Mouse (Mus musculus) G1E-ER4 (cell line): ENCODE results near the gene Hic1. TPM values are rescaled to one million over a fixed set of nuclear protein-coding genes. Genes with fewer than 3 reads are reported as not detected.

Experiments
- GATA1 ChIP-seq: IDR thresholded peaks from one replicate; pipeline ENCODE4 v1.8.0; 2012; ENCODE audit warnings: low read length, inconsistent platforms
- polyA plus RNA-seq: library from polyadenylated mRNA; stranded (reverse); fragments of >175 nt; gene quantifications from 2 replicates; pipeline ENCODE4 v1.2.3, GENCODE M21; 2012

Hic1 gene
- polyA plus RNA-seq, 1 experiment = 0.46 TPM

DNA sequence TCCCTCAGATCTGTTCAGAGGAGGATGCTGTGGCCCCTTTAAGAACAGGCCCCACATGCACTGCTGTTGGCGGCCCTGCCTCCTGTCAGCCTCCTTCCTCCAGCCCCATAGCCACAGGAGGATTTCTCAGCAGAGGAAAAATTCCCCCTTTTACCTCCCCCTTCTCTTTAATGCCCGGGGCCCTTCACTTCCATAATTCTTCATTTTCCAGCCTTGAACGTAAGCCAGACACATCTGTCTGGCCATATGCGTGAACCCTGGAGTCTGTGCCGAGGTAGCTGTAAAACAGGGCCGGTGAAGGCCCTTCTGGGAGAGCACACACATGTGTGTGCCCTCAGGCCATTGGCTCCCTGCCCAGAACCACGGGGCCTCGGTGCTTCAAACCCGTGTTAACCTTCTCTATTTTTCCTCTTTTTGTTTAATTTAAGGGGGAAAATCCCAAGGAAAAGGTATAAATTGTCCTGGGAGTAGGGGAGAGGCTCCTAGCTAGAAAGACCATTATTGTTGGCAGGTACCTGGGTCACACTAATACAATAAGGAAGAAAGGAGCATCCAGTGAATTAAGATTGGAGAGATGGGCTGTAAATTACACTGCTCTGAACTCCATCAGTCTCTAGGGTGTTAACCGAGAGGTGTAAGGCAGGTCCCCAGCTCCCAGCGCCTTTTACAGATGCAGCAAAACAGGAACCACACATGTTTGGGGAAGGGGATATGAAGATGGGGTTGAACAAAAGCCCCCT, 22.0 kb downstream of the Hic1 start:
- TF ChIP-seq GATA1 = no peak

- no peak for TF ChIP-seq GATA1
Observed at GRCm38 (mm10) chr11:75145841-75146240, 23.5 kb downstream of the Hic1 start.

GRCm38 (mm10) chr11:75142749-75143148, 26.6 kb downstream of the Hic1 start:
- TF ChIP-seq GATA1 = no peak

- TF ChIP-seq GATA1 = no peak
Observed at GRCm38 (mm10) chr11:75141913-75142312, 27.4 kb downstream of the Hic1 start.

DNA sequence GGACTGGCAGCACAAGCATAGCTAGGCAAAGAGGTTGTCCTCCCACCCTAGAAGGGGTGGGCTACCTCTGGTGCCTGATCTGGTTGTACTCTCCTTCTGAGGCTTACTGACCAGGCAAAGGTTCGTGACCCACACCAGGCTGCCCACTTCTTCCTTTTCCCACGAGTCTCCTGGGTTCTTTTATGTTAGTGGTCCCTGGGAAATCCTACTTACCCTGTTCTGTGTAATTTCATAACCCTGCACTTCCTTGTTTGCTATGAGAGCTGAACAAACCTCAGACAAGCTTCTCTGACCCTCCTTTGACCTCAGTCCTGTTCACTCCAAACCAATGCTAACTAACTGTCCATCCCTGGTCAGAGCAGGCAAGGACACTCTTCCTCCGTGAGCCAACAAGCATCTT, 28.3 kb downstream of the Hic1 start:
- no peak for TF ChIP-seq GATA1

- TF ChIP-seq GATA1 = no peak
Observed at GRCm38 (mm10) chr11:75140431-75140830, 28.9 kb downstream of the Hic1 start.

GRCm38 (mm10) chr11:75139122-75139963, 30.0 kb downstream of the Hic1 start:
- TF ChIP-seq GATA1 = no peak

DNA sequence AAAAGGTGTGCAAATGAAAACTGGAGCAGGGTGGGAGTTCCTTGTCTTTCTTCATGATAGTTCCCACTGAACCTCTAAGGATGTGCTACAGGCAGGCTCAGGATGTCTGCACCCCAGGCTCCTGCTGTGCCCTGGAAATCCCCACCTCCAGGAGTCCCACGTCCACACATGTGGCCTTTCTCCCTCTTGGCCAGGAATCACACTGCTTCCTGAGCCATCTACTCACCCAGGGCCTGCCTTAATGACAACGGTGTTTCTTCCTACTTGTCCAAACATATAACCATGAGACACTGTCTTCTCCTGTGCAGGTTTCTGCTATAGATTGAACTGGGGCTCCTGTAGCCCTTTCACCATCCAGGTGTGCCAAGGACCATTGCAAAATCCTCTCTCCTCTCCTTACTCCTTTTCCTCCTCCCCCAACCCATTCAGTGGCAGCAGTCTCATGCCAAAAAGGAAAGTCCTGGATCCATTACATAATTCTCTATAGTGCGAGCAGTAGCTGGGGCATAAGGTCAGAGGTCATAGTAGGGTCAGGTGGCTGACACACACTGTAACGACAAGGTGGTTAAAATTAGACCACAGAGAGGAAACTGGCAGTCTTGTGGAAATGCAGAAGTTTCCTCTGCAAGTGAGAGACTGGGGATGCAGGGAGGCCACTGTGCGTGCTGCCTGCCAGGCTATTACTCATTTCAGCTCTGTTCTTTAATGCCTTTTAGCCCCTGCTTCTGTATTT, 32.5 kb downstream of the Hic1 start:
- TF ChIP-seq GATA1 = no peak

DNA sequence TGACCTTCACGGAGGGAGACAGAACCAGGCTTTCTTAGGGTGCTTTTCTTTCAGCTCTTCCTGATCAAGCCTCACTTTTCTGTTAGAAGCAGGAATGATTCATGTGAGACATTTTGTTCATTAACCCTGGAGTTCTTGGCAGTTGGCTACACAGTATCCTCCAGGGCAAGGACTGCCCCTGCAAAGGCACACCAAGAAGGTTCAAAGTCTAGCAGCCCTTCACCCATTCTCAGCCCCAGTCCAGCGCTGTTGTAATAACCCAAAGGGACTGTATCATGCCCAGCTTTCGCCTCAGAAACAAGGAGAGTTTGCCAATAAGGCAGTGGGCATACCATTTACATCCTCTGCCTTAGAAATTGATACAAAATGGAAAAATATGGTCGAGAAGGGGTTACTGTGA, 34.0 kb downstream of the Hic1 start:
- TF ChIP-seq GATA1 = no peak

DNA sequence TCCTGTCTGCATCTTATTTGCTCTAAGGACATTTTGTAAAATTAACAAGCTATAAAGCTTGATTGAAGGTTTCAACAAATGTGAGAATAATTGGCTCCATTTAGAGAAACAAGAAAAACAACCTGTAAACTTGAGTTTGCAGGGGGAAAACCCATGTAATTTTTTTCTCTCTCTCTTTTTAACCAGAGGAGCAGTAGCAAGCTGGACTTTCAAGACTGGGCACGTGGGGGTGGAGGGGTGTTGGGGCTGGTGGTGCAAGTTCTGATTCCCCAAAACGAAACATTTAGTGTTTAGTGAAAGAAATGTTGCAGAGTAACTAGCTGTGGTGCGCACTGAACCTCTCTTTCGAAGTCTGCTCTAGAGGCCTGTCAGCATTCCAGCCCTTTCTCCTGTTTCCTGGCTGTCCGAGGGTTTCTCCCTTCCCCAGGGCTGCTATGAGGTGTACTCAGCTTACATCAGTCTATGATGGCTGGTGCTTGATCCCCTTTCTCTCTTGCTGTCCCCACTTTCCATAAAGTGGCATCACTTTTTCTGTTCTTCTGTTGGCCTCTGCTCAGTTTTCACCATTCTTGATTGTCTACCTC, 34.7 kb downstream of the Hic1 start:
- no peak for TF ChIP-seq GATA1

DNA sequence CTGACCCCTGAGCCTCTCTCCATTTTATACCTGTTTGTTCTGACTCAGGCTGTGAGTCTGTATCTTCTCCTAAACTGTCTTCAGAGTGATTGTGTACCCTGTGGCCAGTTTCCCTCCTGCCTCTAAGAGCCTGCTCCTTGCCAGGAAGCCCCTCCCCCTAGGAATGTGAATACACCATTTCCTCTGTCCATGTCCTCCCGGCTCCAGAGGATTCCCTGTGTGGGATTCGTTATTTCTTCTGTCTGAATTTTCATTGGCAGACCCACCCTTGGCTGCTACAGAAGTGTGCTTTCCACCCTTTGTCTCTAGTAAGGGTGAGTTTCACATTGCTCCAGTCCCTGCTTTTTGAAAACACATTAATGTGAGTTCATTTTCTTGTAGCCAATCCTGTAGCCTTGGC, 35.4 kb downstream of the Hic1 start:
- no peak for TF ChIP-seq GATA1

GRCm38 (mm10) chr11:75133391-75133790, 35.9 kb downstream of the Hic1 start:
- no peak for TF ChIP-seq GATA1

DNA sequence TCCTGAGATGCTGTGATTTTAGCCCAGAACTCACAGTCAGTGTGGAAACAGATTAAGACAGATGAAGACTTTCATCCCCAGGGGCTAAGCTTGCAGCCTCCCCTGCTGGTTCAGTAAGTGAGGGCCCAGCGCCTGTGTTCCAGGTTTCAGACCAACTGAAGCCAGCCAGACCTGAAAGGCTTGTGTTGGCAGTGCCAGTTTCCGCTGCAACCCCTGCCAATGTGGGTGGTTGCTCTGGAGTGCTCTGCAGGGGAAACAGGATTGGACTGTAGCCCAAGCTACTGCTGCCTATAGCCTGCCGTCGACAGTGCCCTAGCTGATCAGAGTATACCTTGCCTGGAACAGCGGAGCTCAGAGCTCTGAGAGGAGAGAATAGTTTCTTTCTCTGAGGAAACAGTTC, 37.0 kb downstream of the Hic1 start:
- TF ChIP-seq GATA1 = no peak

GRCm38 (mm10) chr11:75131300-75131699, 38.0 kb downstream of the Hic1 start:
- TF ChIP-seq GATA1 = no peak

GRCm38 (mm10) chr11:75129481-75129880, 39.8 kb downstream of the Hic1 start:
- no peak for TF ChIP-seq GATA1

DNA sequence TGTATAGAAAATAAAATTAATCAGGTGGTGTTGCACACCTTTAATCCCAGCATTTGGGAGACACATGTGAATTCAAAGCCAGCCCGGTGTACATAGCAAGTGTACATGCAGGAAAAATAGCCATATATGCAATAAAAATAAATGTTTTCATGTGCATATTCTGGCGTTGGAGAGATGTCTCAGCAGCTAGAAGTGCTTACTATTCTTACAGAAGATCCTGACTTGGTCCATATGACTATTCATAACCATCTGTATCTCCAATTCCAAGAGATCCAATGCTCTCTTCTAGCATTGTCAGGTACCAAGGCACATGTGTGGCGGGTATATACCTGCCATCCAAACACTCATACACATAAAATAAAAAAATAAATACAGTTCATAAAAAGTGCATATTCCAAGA, 42.9 kb downstream of the Hic1 start:
- TF ChIP-seq GATA1 = no peak
